Mouse (Mus musculus): ENCODE data around the gene Plxna4.

DNA sequence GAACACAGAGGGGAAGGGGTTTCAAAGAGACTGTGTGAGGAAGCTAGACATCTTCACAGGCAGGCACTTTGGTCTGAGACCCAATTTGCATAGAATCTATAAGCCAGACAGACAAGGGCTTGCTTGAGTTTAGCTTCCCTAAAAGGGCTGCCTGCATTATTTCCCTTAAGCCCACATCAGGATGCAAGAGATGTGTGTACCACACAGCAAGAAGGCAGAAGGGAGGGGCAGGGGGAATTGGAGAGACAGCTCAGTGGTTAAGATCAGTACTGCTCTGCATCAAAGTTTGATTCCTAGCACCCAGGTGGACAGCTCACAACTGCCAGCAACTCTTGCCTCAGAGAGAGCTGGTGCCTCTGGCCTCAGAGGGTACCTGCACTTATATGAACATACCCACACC lies 256.7 kb downstream of the Plxna4 start:
- no peak for TF ChIP-seq CTCF (IDR thresholded peaks at IDR 0.05; ENCODE audit: borderline replicate concordance, insufficient read depth, low read length)
- TF ChIP-seq POLR2A (IDR thresholded peaks at IDR 0.05; ENCODE audit: low read depth, low read length), result no peak
